Mouse (Mus musculus): ENCODE results near the gene Gm13290.
"Not testable (repeated sequence)": the region's sequence is repeated elsewhere in the genome, so short reads cannot be mapped to it uniquely, and the experiment has no call there.

DNA sequence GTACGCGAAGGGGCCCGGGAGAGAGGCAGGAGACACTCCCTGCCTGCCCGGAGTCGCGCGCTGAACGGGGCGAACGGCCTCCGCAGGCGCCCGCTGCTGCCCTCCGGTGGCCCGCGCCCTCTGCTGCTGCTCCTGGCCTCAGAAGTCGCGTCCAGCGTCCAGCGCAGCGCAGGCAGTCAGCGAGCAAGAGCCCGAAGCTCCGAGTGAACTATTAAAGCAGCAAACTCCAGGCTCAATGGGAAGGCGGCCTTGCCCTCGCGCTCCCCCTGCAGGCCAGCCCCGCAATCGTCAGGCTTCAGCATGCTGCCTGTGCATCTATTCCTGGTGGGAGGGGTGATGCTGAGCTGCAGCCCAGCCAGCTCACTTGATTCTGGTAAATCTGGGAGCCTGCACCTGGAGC is 29.3 kb downstream of the Gm13290 start, which contains the start of gene Gm13287:
- not testable (repeated sequence) for TF ChIP-seq CTCF (IDR thresholded peaks at IDR 0.05; ENCODE audit: control insufficient read depth, insufficient read depth, insufficient replicate concordance, low read depth, low read length); POLR2A (IDR thresholded peaks at IDR 0.05; ENCODE audit: control insufficient read depth, low read depth, low read length)

All from testis, adult 2 months (tissue).